Mouse (Mus musculus) lung, adult 18-20 months (tissue): ENCODE data around the gene Cyp2d9.
A peak's percentile ranks its signal among the peaks of the same experiment; 100 is the strongest.
"Not testable (repeated sequence)": the region's sequence is repeated elsewhere in the genome, so short reads cannot be mapped to it uniquely, and the experiment has no call there.

Experiments
- DNase-seq, 2 experiments: peaks; one replicate each; pipeline ENCODE4 v3.0.0; 2022; ENCODE audit warnings: mixed read lengths in 2 of 2

Gene Cyp2d9

DNA sequence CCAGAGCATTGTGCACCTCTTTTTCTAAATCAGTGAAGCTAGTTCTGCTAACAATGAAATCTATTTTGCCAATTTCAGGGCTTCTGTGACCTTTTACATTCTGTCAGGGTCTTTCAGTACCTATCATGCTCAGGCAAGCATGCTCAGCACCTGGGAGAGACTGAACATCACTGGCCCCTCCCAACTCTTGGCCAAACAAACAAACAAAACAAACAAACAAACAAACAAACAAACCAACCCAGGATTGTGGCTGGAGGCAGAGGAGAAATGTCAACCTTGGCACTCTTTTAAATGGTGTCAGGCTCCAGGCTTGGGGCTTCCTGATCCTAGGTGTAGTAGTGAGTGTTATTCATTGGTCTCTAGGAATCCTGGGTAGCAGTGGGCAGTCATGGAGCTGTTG lies at the start of gene Cyp2d9:
Cyp2d9 (plus strand) TSS at position 301 of the 400 bp plus-strand sequence.
- DNase-seq: no peak

DNA sequence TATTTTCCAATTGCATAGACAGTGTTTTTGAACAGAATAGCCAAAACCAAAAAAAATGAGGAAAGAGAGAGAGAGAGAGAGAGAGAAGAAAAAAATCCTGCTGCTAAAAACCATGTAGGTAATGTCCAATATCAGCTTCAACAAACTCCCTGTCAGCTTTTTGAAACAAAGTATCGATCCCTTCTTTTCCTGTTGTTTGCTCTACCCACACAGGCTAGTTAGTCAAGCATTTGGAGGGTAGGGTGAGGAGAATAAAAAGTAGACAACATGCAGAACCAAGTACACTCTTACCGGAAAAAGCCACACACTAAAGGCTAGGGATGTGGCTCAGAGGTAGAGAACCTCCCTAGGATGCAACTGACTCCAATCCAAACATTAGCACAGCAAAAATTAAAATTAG lies 47.5 kb upstream of the Cyp2d9 start:
- DNase-seq: no peak

DNA sequence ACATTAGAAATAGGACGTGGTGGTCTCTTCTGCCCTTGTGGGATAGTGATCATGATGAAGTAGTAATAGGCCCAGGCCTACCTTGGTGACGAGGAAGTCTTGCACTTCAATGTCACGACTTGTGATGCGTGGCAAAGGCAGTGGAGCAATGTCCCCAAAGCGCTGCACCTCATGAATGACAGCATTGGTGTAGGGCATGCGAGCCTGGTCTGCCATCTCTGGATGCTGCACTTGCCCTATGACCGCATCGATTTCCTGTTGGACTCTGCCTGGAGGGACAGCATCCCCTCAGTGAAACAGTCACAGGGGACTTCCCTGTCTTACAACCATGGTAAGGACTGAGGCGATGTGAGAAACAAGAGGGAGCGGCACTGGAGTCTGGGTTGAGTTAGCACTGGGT lies 43.3 kb upstream of the Cyp2d9 start:
- not testable (repeated sequence) for DNase-seq

DNA sequence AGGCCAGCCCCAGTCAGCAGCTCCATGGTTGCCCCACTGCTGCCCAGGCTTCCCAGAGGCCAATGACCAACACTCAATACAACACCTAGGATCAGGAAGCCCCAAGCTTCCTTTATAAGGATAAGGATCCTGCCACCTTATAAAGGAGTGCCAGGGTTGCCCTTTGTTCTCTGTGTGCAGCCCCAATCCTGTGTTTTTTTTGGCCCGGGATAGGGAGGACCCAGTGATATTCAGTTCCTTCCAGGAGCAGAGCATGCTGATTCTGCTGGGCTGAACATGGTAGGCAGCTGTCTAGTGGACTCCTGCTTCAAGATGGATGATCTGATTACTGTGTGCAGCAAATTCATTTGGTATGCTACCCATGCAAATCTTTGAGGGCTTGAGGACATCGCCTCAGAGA lies 39.3 kb upstream of the Cyp2d9 start, which contains the start of gene Cyp2d11:
Cyp2d11 (minus strand) TSS at position 101 of the 400 bp plus-strand sequence.
- not testable (repeated sequence) for DNase-seq

DNA sequence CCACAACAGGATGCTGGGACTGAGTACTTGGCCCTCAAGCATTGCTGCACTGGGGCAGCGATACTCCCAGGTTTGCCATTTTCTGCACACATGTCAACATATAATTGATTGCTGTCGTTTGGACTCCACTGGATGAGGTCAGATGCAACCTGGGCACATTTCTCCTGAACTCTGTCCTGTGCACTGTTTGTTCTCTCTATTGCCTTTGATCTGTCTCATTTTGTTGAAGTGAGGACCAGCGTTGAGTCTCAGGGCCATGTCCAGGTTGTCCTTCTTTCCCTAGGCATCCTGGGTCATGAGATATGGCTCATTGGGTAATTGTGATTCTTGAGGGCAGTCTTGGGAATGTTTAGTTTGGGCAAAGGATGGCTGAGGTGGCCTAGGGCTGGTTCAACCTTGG lies 37.3 kb upstream of the Cyp2d9 start:
- not testable (repeated sequence) for DNase-seq

DNA sequence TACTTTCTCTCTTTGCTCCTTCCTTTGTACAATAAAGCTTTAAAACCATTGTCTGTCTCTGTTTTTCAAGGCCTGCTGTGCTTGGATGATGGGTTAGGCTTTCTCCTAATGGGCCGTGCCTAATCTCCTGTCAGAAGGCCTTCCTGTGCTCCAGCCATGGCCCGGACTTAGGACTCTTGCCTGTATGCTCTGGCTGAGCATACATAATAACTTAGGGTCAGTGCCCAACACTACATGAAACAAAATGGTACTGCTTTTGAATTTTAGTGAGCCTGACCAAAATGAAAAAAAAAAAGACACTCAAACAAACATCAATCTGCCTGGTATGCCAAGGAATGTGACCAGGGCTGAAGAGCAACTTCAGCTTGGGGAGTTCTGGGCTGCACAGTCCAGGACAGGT lies 31.7 kb upstream of the Cyp2d9 start:
- DNase-seq: no peak

DNA sequence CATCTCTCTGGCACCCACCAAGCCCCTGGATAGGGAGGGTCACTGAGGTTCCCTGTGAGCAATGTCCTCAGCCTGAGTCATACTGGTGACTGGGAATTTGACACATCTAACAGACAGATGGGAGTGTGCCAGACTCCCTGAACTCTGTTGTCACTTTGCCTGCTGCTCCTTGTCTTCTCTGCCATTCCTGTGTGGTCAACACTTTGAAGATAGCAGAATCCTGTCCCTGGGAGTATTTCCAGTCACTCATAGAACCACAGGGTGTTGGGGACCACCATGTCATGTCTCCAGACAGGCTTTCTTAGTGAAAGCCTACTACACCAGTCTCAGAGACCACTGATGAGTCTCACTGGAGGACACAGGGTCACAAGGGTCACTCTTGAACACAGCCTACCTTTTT lies 31.1 kb upstream of the Cyp2d9 start:
- no peak for DNase-seq

DNA sequence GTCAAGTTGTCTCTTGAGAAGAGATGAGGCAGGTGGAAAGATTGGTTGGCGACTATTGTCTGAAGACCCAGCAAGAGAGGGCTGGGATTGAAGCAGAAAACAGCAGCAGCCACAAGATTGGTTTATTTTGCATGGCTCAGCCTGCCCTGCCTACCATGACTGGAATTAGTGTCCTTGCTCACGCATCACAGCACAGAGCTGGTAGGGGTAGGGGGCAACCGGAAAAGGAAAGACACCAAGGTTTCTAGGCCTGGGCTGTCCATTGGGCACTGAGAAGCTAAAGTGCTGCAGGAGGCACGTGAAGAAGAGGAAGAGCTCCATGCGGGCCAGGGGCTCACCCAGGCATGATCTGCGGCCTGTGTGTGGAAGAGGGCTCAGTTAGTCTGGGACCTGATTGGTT lies 30.5 kb upstream of the Cyp2d9 start:
- DNase-seq: no peak

DNA sequence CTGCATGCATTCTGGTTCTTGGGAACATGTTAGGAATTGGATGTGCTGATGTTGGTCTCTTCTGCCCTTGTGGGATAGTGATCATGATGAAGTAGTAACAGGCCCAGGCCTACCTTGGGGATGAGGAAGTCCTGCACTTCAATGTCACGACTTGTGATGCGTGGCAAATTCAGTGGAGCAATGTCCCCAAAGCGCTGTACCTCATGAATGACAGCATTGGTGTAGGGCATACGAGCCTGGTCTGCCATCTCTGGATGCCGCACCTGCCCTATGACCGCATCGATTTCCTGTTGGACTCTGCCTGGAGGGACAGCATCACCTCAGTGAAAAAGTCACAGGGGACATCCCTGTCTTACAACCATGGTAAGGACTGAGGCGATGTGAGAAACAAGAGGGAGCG lies 29.6 kb upstream of the Cyp2d9 start:
- no peak for DNase-seq

DNA sequence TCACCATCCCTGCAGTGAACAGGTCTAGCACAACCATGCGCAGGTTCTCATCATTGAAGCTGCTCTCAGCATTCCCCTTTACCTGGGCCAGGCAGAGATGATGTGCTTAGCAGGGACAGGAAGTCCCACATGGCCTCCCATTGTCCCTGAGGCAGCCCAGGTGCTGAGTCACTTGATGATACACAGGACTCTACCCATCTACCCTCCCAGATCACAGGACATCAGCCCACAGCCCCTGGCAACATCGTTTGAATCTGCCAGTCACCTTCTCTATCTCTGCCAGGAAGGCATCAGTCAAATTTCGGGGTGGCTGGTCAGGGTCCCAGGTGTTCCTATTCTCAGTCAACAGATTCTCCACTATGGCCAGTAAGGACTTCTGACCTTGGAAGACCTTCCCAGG lies 29.1 kb upstream of the Cyp2d9 start:
- no peak for DNase-seq

DNA sequence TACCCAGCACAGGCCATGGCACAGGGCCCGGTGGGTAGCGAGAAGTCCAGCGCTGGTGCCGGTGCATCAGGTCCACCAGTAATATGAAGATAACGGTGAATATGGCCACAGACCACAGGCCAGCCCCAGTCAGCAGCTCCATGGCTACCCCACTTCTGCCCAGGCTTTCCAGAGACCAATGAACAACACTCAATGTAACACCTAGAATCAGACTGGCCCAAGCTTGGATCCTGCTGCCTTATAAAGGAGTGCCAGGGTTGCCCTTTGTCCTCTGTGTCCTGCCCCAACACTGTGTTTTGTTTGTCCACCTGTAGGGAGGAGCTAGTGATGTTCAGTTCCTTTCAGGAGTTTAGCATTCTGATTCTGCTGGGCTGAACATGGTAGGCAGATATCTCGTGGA lies 26.3 kb upstream of the Cyp2d9 start, which contains the start of gene Cyp2d10:
Cyp2d10 (minus strand) TSS at position 215 of the 400 bp plus-strand sequence.
- DNase-seq: no peak

DNA sequence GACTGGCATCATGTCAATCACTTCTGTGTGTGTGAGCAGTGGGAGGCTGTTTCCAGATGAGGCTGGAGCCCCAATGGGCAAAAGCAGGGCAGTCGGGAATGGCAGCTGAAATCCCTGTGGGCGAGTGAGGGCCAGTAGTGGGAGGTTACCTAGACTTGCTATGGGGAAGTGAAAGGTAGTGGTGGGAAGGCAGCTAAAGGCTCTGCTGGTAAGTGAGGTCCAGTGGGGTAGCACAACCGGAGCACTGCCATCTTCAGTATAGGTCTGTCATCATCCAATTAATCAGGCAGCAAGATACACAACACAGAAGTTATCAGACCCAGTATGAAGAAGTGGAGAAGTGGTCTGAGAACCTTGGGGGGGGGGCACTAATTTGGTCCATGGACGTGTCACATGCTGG lies 25.7 kb upstream of the Cyp2d9 start:
- no peak for DNase-seq

DNA sequence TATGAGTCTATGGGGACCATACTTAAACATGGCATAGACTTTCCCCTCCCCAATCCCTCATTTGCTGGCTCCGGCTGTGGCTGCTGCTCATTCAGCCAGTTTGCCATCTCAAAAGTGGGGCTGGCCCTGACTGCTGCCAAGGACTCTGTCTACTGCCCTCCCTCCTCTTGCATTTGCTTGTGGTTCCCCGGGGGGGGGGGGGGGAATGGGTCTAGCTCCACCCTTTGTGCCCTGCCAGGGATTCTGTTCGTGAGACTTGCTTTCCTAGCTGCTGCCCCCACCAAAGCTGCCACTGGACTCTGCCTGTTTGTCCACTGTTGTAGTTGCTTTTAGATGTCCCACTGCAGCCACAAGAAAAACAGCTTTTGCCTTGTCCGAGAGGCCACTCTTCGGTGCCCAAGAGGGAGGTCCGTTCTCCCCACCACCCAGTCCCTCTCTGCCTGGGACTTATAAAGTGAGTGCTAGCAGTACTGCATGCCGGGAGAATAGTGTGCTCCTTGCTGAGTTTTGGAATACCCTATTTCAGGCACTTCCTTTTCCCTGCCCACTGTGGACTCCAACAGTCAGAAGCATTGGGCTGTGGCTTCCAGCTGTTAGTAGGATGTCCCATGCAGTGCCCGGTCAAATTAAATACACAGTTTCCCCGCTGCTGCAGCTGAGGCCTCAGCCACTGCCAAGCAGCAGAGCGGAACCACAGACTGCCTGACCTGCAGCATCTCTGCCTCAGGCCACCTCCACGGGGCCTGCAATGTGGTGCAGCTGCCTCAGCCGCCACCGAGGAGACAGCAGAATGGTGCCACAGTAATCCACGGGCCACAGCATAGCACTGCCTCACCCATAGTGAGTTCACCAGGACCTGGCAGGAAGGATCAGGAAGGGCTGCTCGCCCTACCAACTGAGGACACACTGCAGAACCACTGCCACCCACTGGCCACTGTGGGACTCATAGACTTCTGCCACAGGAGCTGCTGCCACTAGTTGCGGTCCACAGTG lies 16.1 kb upstream of the Cyp2d9 start:
- DNase-seq: peak; percentile 87 to 90

DNA sequence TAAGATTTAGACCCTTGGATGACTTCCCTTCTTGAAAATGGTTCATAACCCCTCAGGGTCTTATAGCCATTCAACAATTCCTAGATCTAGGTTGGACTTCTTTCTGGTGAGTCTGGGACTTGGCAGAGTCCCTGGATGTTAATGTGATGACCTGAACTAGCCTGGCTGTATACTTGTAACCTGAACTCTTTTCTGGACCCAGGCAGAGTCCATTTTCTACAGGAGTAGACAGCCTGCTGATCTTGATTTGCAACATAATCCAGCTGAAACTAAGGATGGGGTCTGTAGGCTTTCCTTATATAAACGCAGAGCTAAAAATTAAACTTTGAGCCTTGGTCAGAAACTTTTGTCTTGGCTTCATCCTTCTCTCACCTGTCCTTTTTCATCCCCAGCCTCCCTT lies 14.6 kb upstream of the Cyp2d9 start:
- no peak for DNase-seq

DNA sequence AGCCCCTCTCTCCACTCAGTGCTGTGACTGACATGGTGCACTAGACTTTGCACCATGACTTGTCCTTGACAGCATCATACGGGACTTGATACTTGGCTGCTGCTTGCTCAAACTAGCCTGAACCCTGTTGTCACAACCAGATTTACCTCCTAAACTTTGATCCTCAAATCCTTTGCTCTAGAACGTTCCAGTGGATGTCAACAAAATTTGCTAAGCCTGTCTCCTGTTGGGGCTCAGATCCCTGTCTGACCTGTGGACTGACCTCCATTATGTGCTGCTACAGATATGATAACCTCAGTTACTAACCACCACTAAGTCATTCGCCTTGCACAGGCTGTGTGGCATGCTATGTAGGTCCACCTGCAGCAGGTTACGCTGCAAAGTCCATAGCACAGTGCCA lies 10.3 kb upstream of the Cyp2d9 start:
- no peak for DNase-seq

DNA sequence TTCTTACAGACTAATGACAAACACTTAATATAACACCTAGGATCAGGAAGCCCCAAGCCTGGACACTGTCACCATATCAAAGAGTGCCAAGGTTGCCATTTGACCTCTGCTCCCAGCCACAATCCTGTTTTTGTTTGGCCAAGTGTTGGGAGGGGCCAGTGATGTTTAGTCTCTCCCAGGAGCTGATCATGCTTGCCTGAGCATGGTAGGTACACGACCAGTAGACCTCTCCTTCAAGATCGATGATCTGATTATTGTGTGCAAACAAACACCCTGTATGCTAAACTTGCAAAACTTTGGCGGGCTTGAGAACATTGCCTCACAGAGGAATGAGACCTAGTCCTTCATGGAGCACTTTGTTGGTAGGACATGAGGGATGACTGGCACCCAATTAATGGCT lies 9.8 kb upstream of the Cyp2d9 start:
- no peak for DNase-seq

DNA sequence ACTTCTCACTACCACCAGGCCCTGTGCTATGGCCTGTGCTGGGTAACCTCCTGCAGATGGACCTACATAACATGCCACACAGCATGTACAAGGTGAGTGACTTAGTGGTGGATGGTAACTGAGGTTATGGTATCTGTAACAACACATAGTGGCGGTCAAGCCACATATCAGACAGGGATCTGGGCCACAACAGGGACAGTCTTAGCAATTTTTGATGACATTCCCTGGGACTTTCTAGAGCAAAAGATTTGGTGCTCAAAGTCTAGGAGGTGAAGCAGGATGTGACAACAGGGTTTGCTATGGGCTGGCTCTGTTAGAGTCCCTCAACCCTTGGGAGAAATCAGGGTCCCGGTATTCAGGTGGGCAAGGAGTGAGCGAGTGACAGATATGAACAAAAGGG lies 384 bp downstream of the Cyp2d9 start:
- no peak for DNase-seq

DNA sequence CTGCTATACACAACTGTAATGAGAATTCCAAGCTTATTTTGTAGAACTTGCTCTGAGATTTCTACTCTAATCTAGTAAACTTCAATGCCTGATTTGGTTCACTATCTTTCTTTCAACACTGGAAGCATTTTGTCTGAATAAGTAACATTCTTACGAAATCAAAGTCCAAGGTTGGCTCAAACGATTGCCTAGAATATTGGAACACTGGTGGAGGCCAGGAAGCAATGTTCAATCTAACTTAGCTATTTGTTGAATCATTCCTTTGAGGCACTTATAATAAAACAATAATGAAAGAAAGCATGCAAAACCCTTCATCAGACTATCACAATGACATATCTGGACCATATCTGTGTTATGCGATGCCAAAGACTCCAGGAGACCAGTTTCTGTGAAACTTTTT lies 1.3 kb downstream of the Cyp2d9 start:
- no peak for DNase-seq

DNA sequence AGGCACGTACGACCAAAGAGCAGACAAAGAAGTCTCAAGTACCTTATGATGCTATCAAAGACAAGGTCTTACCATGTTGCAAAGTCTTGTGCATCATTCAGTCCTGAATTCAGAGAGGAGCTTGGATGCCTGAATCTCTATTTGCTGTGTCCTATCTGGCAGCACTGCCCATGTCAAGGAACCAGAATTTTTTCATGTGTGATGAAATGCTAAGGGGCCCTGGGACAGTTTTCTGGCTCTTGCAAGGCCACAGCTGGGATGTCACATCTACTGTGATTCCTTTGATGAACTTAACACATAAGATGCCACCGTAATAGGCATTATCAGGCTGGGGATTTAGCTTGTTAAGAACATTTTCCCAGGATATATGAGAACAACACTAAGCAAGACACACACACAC lies 1.8 kb downstream of the Cyp2d9 start:
- DNase-seq: no peak

DNA sequence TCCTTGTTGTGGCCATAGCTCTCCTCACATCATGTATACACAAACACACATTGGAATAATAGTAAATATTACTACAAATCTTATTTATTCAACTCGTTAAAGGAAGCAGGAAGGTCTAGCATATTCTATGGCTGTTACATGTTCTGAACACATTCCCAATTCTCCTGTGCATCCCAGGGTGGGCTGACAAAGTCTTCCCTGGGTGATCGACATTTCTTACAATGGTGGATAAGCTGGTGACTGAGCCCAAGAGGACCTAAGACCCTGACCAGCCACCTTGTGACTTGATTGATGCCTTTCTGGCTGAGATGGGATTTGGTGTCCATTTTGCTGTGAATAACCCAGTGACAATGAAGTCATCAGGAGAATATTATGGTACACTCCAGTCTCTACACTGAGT lies 2.4 kb downstream of the Cyp2d9 start:
- DNase-seq: no peak

DNA sequence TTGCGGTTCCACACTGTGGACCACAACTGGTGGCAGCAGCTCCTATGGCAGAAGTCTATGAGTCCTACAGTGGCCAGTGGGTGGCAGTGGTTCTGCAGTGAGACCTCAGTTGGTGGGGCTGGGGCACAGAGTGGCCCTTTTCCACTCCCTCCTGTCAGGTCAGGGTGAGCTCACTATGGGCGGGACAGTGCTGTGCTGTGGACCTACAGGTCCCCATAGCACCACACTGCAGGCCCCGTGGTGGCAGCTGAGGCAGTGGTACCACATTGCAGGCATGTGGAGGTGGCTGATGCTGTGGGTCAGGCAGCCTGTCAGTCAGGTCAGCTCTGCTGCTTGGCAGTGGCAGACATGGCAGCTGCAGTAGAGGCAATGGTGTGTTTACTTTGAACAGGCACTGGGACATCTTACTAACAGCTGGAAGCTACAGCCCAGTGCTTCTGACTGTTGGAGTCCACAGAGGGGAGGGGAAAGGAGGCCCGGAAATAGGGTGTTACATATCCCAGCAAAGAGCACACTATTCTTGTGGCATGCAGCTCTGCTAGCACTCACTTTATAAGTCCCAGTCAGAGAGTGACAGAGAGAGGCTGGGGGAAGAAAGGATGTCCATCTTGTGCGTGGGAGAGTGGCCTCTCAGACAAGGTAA lies 4.9 kb downstream of the Cyp2d9 start:
- DNase-seq: no peak

DNA sequence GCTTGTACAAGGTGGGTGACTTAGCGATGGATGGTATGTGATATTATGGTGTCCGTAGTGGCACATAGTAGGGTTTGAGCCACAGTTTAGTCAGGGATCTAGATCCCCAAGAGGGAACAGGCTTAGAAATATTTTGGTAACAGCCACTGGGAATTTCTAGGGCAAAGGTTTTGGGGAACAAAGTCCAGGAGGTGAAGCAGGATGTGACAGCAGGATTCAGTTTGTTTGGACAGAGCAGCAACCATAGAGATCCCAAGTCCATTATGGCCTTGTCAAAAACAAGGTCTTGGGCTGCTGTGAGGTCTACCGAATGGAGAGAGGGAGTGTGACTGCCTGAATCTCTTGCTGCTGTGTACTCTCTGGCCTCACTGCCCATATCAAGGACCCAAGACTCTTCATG lies 10.4 kb downstream of the Cyp2d9 start:
- DNase-seq: no peak

DNA sequence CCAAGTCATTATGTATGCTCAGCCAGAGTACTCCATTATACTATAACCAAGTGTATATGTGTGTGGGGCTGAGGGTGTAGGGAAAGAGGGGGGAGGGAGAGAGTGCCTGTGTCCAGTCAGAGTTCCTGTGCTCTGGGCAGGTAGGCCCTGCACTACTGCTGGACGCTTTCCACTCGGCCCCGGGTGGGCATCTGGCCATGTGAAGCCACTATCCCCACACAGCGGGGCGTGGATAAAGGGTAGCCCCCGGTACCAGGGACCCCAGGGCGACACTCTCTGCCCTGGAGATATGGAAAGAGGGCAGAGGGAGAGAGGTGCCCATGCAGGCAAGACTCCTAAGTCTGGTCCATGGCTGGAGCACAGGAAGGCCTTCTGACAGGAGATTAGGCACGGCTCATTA lies 12.0 kb downstream of the Cyp2d9 start:
- DNase-seq: no peak

DNA sequence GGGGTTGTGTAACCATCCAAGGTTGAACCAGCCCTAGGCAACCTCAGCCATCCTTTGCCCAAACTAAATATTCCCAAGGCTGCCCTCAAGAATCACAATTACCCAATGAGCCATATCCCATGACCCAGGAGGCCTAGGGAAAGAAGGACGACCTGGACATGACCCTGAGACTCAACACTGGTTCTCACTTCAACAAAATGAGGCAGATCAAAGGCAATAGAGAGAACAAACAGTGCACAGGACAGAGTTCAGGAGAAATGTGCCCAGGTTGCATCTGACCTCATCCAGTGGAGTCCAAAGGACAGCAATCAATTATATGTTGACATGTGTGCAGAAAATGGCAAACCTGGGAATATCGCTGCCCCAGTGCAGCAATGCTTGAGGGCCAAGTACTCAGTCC lies 16.8 kb downstream of the Cyp2d9 start:
- DNase-seq: not testable (repeated sequence)
